Mouse (Mus musculus): ENCODE results near the gene Rps19bp1. TPM values are rescaled to one million over a fixed set of nuclear protein-coding genes. Genes with fewer than 3 reads are reported as not detected.

Gene Rps19bp1
- polyA plus RNA-seq, 1 experiment from 2014 or later, result 70.0 TPM

- Histone ChIP-seq H3K36me3 (no peaks in the 10 kb centered on the region), H3K4me1 (no peaks in the 10 kb centered on the region), H3K9me3 (replicated peaks) (no peaks in the 10 kb centered on the region), H3K4me3 (no peak overlapping the region), H3K27ac (no peak overlapping the region), H3K27me3 (ENCODE audit: low read depth, poor library complexity, severe bottlenecking) (no peaks in the 10 kb centered on the region)
- DNase-seq (ENCODE audit: low spot score), result peak; percentile 72
- 49% methylated on average over 2 of the region's 2 CpGs for WGBS
Observed at GRCm38 (mm10) chr15:80225796-80226195, 38.3 kb downstream of the Rps19bp1 start.

- H3K9me3 ChIP-seq (replicated peaks), result no peaks in the 10 kb centered on the region
- no peaks in the 10 kb centered on the region for H3K27me3 ChIP-seq (ENCODE audit: low read depth, poor library complexity, severe bottlenecking)
- no peak overlapping the region for H3K4me3 ChIP-seq
- no peaks in the 10 kb centered on the region for H3K36me3 ChIP-seq
- peak; percentile 89 for DNase-seq (ENCODE audit: low spot score)
- no peak overlapping the region for H3K27ac ChIP-seq
- H3K4me1 ChIP-seq, result no peaks in the 10 kb centered on the region
- 25% methylated on average over 9 of the region's 9 CpGs for WGBS
Observed at GRCm38 (mm10) chr15:80225208-80225607, 38.9 kb downstream of the Rps19bp1 start.

DNA sequence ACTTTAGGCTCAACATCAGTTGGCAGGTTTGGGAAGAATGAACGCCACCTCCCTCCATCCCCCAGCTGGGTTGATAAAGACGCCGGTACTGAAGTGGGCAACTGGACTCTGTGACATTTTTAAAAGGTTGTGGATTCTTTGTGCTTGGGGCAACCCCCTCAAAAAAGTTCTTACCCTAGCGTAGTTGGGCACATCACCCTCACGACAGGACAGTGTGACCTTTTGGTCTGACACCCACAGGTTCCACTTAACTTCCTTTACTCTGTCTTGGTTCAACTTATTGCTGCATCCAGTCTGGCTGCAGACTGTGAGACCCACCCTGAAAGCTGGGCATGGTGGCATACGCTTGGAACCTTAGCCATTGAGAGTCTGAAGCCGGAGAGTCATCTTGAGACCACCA is 40.4 kb downstream of the Rps19bp1 start:
- H3K9me3 ChIP-seq (replicated peaks), result no peaks in the 10 kb centered on the region
- no peak overlapping the region for H3K27ac ChIP-seq
- no peaks in the 10 kb centered on the region for H3K36me3 ChIP-seq
- WGBS, result 87% methylated on average over 7 of the region's 7 CpGs
- no peak overlapping the region for H3K4me3 ChIP-seq
- H3K4me1 ChIP-seq, result peaks cover 7% of the 10 kb centered on the region
- no peak for DNase-seq (ENCODE audit: low spot score)
- H3K27me3 ChIP-seq (ENCODE audit: low read depth, poor library complexity, severe bottlenecking), result no peaks in the 10 kb centered on the region

DNA sequence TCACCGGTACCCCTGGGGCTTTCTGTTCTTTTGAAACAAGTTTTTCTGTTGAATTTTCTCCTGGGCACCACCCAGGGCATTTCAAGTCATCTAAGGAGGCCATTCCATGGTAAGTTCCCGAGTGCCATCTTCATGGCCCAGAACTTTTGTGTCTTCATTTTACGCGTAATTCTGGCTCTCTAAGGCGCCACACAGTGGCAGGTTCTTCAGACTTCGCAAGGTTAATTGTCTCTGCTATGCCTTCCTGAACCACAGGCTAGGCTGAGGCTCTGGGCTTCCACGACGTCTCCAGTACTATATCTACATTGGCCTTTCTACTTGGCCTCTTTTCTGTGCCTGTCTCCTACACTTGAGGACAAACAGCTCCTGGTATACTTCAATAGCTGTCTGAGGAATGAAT is 43.1 kb downstream of the Rps19bp1 start:
- Histone ChIP-seq H3K4me3 (no peak overlapping the region), H3K9me3 (replicated peaks) (no peaks in the 10 kb centered on the region), H3K27ac (no peak overlapping the region), H3K4me1 (peaks cover 11% of the 10 kb centered on the region), H3K36me3 (no peaks in the 10 kb centered on the region), H3K27me3 (ENCODE audit: low read depth, poor library complexity, severe bottlenecking) (no peaks in the 10 kb centered on the region)
- 74% methylated on average over 8 of the region's 8 CpGs for WGBS
- DNase-seq (ENCODE audit: low spot score), result no peak

DNA sequence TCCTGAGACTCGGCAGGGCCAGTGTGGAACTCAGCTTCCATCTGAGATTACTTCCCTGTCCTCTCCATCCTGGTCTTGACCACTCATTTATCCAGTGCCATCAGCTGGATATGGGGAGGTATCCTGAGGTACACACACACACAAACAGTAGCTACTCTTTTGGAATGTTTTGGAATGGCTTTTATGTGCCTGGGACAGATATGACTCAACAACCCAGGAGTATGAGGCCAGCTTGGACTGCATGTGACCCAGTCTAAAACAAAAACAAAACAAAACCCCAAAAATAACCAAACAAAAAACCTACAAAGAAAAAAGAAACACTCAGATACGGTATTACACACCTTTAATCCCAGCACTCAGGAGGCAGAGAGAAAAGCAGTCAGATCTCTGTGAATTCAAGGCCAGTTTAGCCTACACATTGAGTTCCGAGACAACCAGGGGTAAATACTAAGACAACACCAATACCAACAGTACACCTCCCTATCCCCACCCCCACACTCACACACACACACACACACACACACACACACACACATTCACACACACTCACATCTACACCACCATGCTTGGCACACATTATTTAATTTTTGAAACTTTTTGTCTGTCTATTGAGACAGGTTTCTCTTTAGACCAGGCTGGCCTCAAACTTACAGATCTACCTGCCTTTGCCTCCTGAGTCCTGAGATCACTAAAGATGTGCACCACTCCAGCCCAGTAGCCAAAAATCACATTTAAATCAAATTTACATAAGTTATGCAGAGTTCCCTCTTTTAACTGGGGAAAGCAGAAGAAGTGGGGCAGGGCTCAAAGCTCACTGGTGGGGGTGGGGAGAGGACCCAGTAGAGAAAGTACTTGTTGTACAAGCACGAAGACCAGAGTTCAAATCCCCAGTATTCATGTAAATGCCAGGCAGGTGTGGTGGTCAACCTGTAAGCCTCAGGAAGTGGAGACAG is 44.1 kb downstream of the Rps19bp1 start:
- no peak overlapping the region for H3K4me3 ChIP-seq
- 68% methylated on average over 4 of the region's 4 CpGs for WGBS
- no peaks in the 10 kb centered on the region for H3K27me3 ChIP-seq (ENCODE audit: low read depth, poor library complexity, severe bottlenecking)
- peaks cover 16% of the 10 kb centered on the region for H3K4me1 ChIP-seq
- no peaks in the 10 kb centered on the region for H3K9me3 ChIP-seq (replicated peaks)
- H3K27ac ChIP-seq, result peak overlapping the region; percentile 26; the same call in 1 of the 2 replicates
- DNase-seq (ENCODE audit: low spot score), result no peak
- no peaks in the 10 kb centered on the region for H3K36me3 ChIP-seq

DNA sequence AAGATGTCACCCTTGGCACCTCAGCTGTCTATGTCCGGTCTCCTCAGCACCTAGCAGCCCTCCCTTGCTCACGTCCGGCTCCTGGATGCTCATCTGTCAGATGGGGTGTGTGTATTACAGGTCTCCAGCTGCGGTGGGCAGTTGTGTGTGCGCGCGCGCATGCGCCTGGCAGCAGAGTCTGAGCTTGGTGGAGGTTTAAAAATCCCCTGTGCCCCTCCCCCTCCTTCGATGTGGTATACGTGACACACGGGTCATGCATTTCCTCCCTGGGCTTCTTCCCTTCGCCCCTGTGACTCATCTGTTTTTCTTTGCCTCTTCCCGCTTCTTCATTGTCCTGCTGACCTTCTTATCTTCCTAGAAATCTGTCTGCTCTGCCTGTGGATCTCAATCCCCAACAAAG is 44.9 kb downstream of the Rps19bp1 start:
- peak overlapping the region; percentile 26; the same call in 1 of the 2 replicates for H3K27ac ChIP-seq
- no peak overlapping the region for H3K4me3 ChIP-seq
- no peaks in the 10 kb centered on the region for H3K36me3 ChIP-seq
- 49% methylated on average over 14 of the region's 14 CpGs for WGBS
- no peaks in the 10 kb centered on the region for H3K27me3 ChIP-seq (ENCODE audit: low read depth, poor library complexity, severe bottlenecking)
- no peaks in the 10 kb centered on the region for H3K9me3 ChIP-seq (replicated peaks)
- peaks cover 16% of the 10 kb centered on the region for H3K4me1 ChIP-seq
- no peak for DNase-seq (ENCODE audit: low spot score)

DNA sequence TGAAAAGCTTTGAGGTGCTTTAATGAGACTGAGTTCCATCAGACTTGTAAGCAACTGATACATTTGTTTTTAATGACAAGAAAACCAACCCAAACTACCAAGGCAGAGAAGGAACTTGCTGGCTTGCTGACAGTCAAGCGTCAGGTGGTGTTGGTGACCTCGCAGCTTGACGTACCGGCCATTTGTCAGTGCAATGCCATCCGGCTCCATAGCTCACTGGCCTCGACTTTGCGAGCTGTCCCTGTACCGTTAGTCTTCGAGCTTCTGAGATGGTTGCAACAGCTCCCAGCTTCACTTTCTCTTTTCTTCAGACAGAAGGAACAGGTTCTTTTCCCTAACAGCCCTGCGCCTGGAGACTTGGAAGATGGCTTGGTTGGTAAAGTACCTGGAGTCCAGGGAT is 46.6 kb downstream of the Rps19bp1 start:
- peaks cover 16% of the 10 kb centered on the region for H3K4me1 ChIP-seq

DNA sequence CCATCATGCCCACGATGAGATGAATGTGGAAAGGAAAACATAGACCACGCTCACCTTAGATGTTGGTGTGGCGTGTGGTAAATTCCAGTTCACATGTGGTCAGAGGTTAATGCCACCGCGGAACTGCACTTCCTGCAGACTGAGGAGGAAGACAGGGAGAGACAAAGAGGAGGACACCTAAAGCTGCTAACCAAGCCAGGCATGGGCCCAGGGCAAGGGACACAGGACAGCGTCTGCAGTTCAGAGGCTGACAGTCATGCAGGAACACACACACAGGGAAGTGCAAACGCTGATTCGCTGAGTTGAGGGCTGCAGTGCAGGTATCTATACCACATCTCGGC is 47.7 kb downstream of the Rps19bp1 start:
- no peak overlapping the region for H3K4me3 ChIP-seq
- peaks cover 20% of the 10 kb centered on the region for H3K36me3 ChIP-seq
- H3K27ac ChIP-seq, result no peak overlapping the region
- no peak for DNase-seq (ENCODE audit: low spot score)
- 64% methylated on average over 9 of the region's 9 CpGs for WGBS
- H3K27me3 ChIP-seq (ENCODE audit: low read depth, poor library complexity, severe bottlenecking), result no peaks in the 10 kb centered on the region
- no peaks in the 10 kb centered on the region for H3K9me3 ChIP-seq (replicated peaks)
- peaks cover 16% of the 10 kb centered on the region for H3K4me1 ChIP-seq

More for the DNA sequence above, 46.6 kb downstream of the Rps19bp1 start:
- Histone ChIP-seq H3K27ac (no peak overlapping the region), H3K27me3 (ENCODE audit: low read depth, poor library complexity, severe bottlenecking) (no peaks in the 10 kb centered on the region), H3K36me3 (peaks cover 9% of the 10 kb centered on the region), H3K4me3 (no peak overlapping the region), H3K9me3 (replicated peaks) (no peaks in the 10 kb centered on the region)
- 87% methylated on average over 10 of the region's 10 CpGs for WGBS
- DNase-seq (ENCODE audit: low spot score), result no peak

DNA sequence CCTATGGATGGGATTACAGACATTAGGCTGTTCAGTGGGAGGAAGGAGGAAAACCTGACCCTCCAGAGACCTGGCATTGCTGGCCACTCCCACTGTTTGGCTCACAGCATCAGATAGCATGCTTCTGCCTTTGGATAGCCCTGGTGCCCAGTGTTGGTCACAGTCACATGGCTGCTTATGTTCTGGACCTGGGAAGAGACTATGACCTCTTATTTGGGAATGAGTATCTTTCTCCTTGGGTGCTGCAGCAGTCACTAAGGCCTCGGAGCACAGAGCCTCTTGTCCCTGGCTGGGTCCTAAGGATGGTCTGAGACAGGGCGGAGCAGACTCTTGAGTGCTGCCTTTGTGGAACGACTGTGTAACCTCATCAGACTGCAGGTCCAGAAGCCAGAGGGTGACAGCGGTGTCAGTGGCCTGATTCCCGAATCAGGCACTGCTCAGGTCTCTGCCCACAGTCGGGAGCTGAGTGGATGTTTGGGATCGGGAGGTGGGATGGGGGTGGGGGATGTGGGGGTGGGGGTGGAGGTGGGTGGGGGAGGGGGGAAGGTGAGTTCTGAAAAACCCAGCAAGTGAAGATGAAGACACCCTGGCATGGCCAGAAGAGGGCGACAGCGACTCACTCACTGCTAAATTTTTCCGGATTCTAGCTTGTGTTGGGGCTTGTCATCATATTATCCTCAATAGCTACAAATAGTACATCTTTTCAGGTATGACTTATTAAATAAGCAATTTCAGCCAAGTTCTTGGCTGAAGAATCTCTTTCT is 48.2 kb downstream of the Rps19bp1 start:
- H3K9me3 ChIP-seq (replicated peaks), result no peaks in the 10 kb centered on the region
- 15% methylated on average over 10 of the region's 10 CpGs for WGBS
- H3K4me1 ChIP-seq, result peaks cover 16% of the 10 kb centered on the region
- no peak overlapping the region for H3K4me3 ChIP-seq
- no peak overlapping the region for H3K27ac ChIP-seq
- H3K36me3 ChIP-seq, result peaks cover 25% of the 10 kb centered on the region
- no peaks in the 10 kb centered on the region for H3K27me3 ChIP-seq (ENCODE audit: low read depth, poor library complexity, severe bottlenecking)
- DNase-seq (ENCODE audit: low spot score), result no peak

DNA sequence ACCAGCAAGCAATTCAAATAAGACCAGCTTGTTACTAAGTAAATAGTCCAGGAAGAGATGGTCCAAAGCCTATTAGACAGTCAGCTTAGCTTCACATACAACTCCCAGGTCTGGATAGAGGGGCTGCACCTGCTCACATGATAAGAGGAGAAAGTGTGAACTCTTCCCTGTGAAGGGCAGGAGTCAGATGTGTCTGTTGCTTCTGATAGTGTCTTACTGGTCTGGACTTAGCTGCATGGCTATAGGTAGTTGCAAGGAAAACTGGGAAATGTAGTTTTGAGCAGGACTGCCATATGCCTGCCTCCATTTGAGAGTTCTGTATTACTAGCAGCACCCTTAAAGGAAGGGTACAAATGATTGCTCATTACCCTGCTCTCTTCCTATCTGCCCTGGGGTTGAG is 50.4 kb downstream of the Rps19bp1 start:
- Histone ChIP-seq H3K4me1 (peaks cover 8% of the 10 kb centered on the region; the same call in 1 of the 2 replicates), H3K9me3 (replicated peaks) (no peaks in the 10 kb centered on the region), H3K27ac (no peak overlapping the region), H3K4me3 (no peak overlapping the region), H3K36me3 (peaks cover 28% of the 10 kb centered on the region), H3K27me3 (ENCODE audit: low read depth, poor library complexity, severe bottlenecking) (no peaks in the 10 kb centered on the region)
- DNase-seq (ENCODE audit: low spot score), result no peak

Other genes starting within 250 kb of the Rps19bp1 start
- gene Pdgfb, start 249.3 kb downstream of the Rps19bp1 start, polyA plus RNA-seq (2016; fragmentation: Nextera tagmentation; extraction: Ambion mirVana), result 1.5 and 2.0 TPM in 2 replicates
- 1.4 and 3.2 TPM in 2 replicates for gene Syngr1, start 173.0 kb downstream of the Rps19bp1 start, polyA plus RNA-seq (2016; fragmentation: Nextera tagmentation; extraction: Ambion mirVana)
- gene Rpl3, start 172.4 kb downstream of the Rps19bp1 start, polyA plus RNA-seq (2016; fragmentation: Nextera tagmentation; extraction: Ambion mirVana), result 1,077 and 1,189 TPM in 2 replicates
- 41.8 and 52.4 TPM in 2 replicates for gene Tab1, start 131.2 kb downstream of the Rps19bp1 start, polyA plus RNA-seq (2016; fragmentation: Nextera tagmentation; extraction: Ambion mirVana)
- gene Mgat3, start 90.6 kb downstream of the Rps19bp1 start, polyA plus RNA-seq (2016; fragmentation: Nextera tagmentation; extraction: Ambion mirVana), result 4.0 and 5.3 TPM in 2 replicates
- 42.4 and 43.7 TPM in 2 replicates for gene Mief1, start 30.3 kb downstream of the Rps19bp1 start, polyA plus RNA-seq (2016; fragmentation: Nextera tagmentation; extraction: Ambion mirVana)
- gene AC140267.1, start 28.5 kb downstream of the Rps19bp1 start, polyA plus RNA-seq (2016; fragmentation: Nextera tagmentation; extraction: Ambion mirVana), result not detected in 2 replicates
- gene Atf4, start 9.1 kb downstream of the Rps19bp1 start, polyA plus RNA-seq (2016; fragmentation: Nextera tagmentation; extraction: Ambion mirVana), result 113 TPM in 2 replicates
- 0.06 and 0.08 TPM in 2 replicates for gene Cacna1i, start 22.9 kb upstream of the Rps19bp1 start, polyA plus RNA-seq (2016; fragmentation: Nextera tagmentation; extraction: Ambion mirVana)